Comparison of ENCODE assay signal across 19 mouse cellular contexts in the genomic region with DNA sequence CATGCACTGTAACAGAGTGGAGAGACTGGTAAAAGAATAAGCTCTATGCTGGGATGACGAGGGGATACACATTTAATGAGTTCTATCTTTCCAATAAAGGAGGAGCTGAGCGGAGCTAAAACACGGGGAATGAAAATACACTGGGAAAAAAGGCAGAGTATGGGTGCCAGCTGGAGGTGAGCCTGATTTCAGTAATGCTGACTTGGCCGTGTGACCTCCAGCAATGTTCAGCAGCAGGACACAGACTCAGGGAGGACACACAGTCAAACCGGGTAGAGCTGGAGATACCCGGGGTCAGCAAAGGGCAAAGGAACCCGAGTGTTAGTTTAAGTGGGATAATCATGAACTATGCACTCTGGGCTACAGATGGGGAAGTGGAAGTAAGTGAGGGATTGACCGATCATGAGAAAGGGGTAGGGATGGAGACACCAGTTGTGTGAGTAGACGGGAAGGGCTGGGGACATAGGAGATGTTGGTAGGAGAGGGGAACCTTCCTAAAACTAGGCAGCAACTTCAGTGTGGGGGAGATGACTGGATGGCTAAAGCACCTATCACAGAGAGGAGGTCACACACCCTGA. TPM values are rescaled to one million over a fixed set of nuclear protein-coding genes. Genes with fewer than 3 reads are reported as not detected.
DNase-seq lines count a peak whose midpoint lies in the region; ATAC-seq lines count a peak whose summit lies in the region.
"Had no signal": no experiment of that assay in that cellular context is flagged by ENCODE, and none has a peak within 500 bp of the region (broad histone marks: within the 10 kb centered on the region; RNA-seq: fewer than 3 reads in every experiment).

No protein-coding gene starts in this region.

- no peak overlapping the region for H3K4me2 ChIP-seq in midbrain, embryonic 15.5 days
- no peak overlapping the region for H3K4me2 ChIP-seq in hindbrain, embryonic 13.5 days
- H3K4me2 ChIP-seq: embryonic facial prominence, embryonic 15.5 days; forebrain, embryonic 12.5 days; liver, embryonic 13.5 days; neural tube, embryonic 15.5 days had no signal

- DNase-seq in adrenal gland, postnatal 10 days: peak; percentile 46
- DNase-seq in adrenal gland, adult (ENCODE audit: inconsistent age in 2 of 2, low spot score in 1 of 2): no peak
- peak; percentile 51 for DNase-seq in kidney, adult 9 months
- no peak for DNase-seq in kidney, postnatal 4 days
- peak; percentile 42 for DNase-seq in gastrocnemius, adult 18-20 months (ENCODE audit: low spot score)
- DNase-seq in heart, postnatal 25 days (ENCODE audit: low spot score): peak; percentile 16
- DNase-seq: cerebellum, adult 11-12 months; liver, embryonic 13.5 days had no signal

- no peak overlapping the region for H3K27ac ChIP-seq in midbrain, embryonic 15.5 days
- no peak overlapping the region for H3K27ac ChIP-seq in hindbrain, embryonic 13.5 days
- H3K27ac ChIP-seq: embryonic facial prominence, embryonic 15.5 days; forebrain, embryonic 12.5 days; liver, embryonic 13.5 days; neural tube, embryonic 15.5 days had no signal

- no peak overlapping the region for H3K4me3 ChIP-seq in midbrain, embryonic 15.5 days
- H3K4me3 ChIP-seq in hindbrain, embryonic 13.5 days: no peak overlapping the region
- H3K4me3 ChIP-seq: embryonic facial prominence, embryonic 15.5 days; forebrain, embryonic 12.5 days; liver, embryonic 13.5 days; neural tube, embryonic 15.5 days had no signal

- no peak overlapping the region for H3K9ac ChIP-seq in midbrain, embryonic 15.5 days
- H3K9ac ChIP-seq in hindbrain, embryonic 13.5 days: no peak overlapping the region
- H3K9ac ChIP-seq: embryonic facial prominence, embryonic 15.5 days; forebrain, embryonic 12.5 days; liver, embryonic 13.5 days; neural tube, embryonic 15.5 days had no signal

- no peaks in the 10 kb centered on the region for H3K27me3 ChIP-seq in midbrain, embryonic 15.5 days (replicated peaks)
- no peaks in the 10 kb centered on the region for H3K27me3 ChIP-seq in hindbrain, embryonic 13.5 days
- H3K27me3 ChIP-seq: embryonic facial prominence, embryonic 15.5 days; forebrain, embryonic 12.5 days; liver, embryonic 13.5 days; neural tube, embryonic 15.5 days; Patski had no signal

- no peak for ATAC-seq in midbrain, embryonic 15.5 days (replicated peaks)
- ATAC-seq in hindbrain, embryonic 13.5 days (ENCODE audit: low FRiP score): no peak
- ATAC-seq: intestine, embryonic 16.5 days; Patski had no signal

- no peaks in the 10 kb centered on the region for H3K9me3 ChIP-seq in midbrain, embryonic 15.5 days
- no peaks in the 10 kb centered on the region for H3K9me3 ChIP-seq in hindbrain, embryonic 13.5 days
- H3K9me3 ChIP-seq: embryonic facial prominence, embryonic 15.5 days; forebrain, embryonic 12.5 days; liver, embryonic 13.5 days; neural tube, embryonic 15.5 days had no signal

- 89% methylated on average over 9 of the region's 9 CpGs for WGBS in midbrain, embryonic 15.5 days
- 89% methylated on average over 9 of the region's 9 CpGs for WGBS in hindbrain, embryonic 13.5 days

- peaks cover 15% of the 10 kb centered on the region for H3K4me1 ChIP-seq in midbrain, embryonic 15.5 days
- peaks cover 10% of the 10 kb centered on the region for H3K4me1 ChIP-seq in hindbrain, embryonic 13.5 days (replicated peaks)
- H3K4me1 ChIP-seq: embryonic facial prominence, embryonic 15.5 days had no signal

- intact Hi-C loops in heart, postnatal 25 days (cut with DNase I): no loop called here

- no peaks in the 10 kb centered on the region; the same call in 1 of the 2 replicates for H3K36me3 ChIP-seq in midbrain, embryonic 15.5 days (replicated peaks)
- H3K36me3 ChIP-seq in hindbrain, embryonic 13.5 days: peaks cover 42% of the 10 kb centered on the region
- H3K36me3 ChIP-seq: liver, embryonic 13.5 days had no signal

RNA-seq across cellular contexts. Expression of a gene that starts 37.3 kb away (rescaled TPM):
- 10 to 100 TPM; 14.8 to 18.0 TPM for total RNA-seq in adrenal gland, postnatal 10 days (2021)
- 1 to 10 TPM; 5.2 to 6.1 TPM for total RNA-seq in gastrocnemius, adult 18-20 months (2021)
- total RNA-seq in heart, postnatal 25 days (2021): 10 to 100 TPM; 10.8 to 13.5 TPM
- 22.3 and 25.3 TPM in 2 replicates for polyA plus RNA-seq in midbrain, embryonic 15.5 days (2015; fragmentation: Nextera tagmentation; extraction: Ambion mirVana)
- polyA plus RNA-seq in hindbrain, embryonic 13.5 days (2015; fragmentation: Nextera tagmentation; extraction: Ambion mirVana): 10.0 and 10.1 TPM in 2 replicates

RNA-seq across cellular contexts. Expression of a gene that starts 49.8 kb away (rescaled TPM):
- not detected for total RNA-seq in adrenal gland, postnatal 10 days (2021)
- total RNA-seq in gastrocnemius, adult 18-20 months (2021): not detected
- not detected for total RNA-seq in heart, postnatal 25 days (2021)
- polyA plus RNA-seq in midbrain, embryonic 15.5 days (2015; fragmentation: Nextera tagmentation; extraction: Ambion mirVana): not detected in 2 replicates
- polyA plus RNA-seq in hindbrain, embryonic 13.5 days (2015; fragmentation: Nextera tagmentation; extraction: Ambion mirVana): not detected in 2 replicates
- total RNA-seq: gastrocnemius, postnatal 4 days; layer of hippocampus, postnatal 14 days; left cerebral cortex, postnatal 36 days had no signal
- polyA plus RNA-seq: cortical plate, adult 2 months; forebrain, embryonic 12.5 days; intestine, embryonic 16.5 days; liver, embryonic 13.5 days; neural tube, embryonic 15.5 days; Patski had no signal

RNA-seq across cellular contexts. Expression of a gene that starts 50.4 kb away (rescaled TPM):
- not detected for total RNA-seq in adrenal gland, postnatal 10 days (2021)
- not detected for total RNA-seq in gastrocnemius, adult 18-20 months (2021)
- total RNA-seq in heart, postnatal 25 days (2021): not detected
- 2.3 and 3.4 TPM in 2 replicates for polyA plus RNA-seq in midbrain, embryonic 15.5 days (2015; fragmentation: Nextera tagmentation; extraction: Ambion mirVana)
- 1.4 and 2.4 TPM in 2 replicates for polyA plus RNA-seq in hindbrain, embryonic 13.5 days (2015; fragmentation: Nextera tagmentation; extraction: Ambion mirVana)
- total RNA-seq: gastrocnemius, postnatal 4 days had no signal

Comparison
In these comparisons a context has a peak if more than half of its experiments do, and no peak if none do; other contexts are left out.
1. DNase-seq: peak in adrenal gland, postnatal 10 days (single experiment), kidney, adult 9 months (single experiment), gastrocnemius, adult 18-20 months (single experiment) and heart, postnatal 25 days (single experiment); none in adrenal gland, adult (0 of 2) and kidney, postnatal 4 days (0 of 2).